8 mouse cellular contexts compared by ENCODE assay signal in the genomic region with DNA sequence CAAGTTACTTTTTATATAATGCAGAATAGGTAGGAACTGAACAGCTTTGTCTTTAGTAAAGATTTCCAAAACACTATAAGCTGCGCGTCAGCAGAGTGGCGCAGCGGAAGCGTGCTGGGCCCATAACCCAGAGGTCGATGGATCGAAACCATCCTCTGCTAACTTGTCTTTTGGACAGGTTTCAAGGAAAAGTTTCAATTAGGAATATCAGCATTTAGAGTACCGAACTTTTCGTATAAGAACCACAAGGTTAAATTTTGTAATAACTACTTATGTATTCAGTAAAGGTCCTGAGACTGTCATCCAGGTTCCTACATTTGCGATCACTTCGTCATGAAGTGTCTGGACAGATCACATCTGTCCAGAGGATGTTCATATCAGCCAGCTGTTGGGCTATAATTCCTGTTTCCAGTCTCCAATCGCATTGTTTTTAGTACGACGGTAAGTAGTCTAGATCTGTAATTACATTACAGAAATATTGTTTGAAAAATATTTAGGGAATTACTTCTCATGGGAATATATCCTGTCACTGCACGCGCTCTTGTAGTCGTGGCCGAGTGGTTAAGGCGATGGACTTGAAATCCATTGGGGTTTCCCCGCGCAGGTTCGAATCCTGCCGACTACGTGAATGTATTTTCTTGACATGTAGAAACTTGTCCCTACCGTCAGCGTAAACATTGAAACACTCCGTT. TPM values are rescaled to one million over a fixed set of nuclear protein-coding genes. Genes with fewer than 3 reads are reported as not detected.
DNase-seq lines count a peak whose midpoint lies in the region; ATAC-seq and TF ChIP-seq lines count a peak whose summit lies in the region.

No protein-coding gene starts in this region.

- H3K36me3 ChIP-seq in forebrain, embryonic 13.5 days (ENCODE audit: poor library complexity, severe bottlenecking): no peaks in the 10 kb centered on the region
- no peaks in the 10 kb centered on the region for H3K36me3 ChIP-seq in liver, embryonic 15.5 days (replicated peaks)
- no peaks in the 10 kb centered on the region for H3K36me3 ChIP-seq in neural tube, embryonic 11.5 days (ENCODE audit: control insufficient read depth, insufficient read depth, low read length)
- H3K36me3 ChIP-seq in stomach, postnatal 0 days (ENCODE audit: control insufficient read depth, insufficient read depth, low read length): no peaks in the 10 kb centered on the region

- under 1% methylated on average over 27 of the region's 27 CpGs for WGBS in forebrain, embryonic 13.5 days
- under 1% methylated on average over 27 of the region's 27 CpGs for WGBS in liver, embryonic 15.5 days (ENCODE audit: insufficient replicate concordance)
- under 1% methylated on average over 27 of the region's 27 CpGs for WGBS in neural tube, embryonic 11.5 days
- WGBS in stomach, postnatal 0 days: under 1% methylated on average over 27 of the region's 27 CpGs

- TF ChIP-seq CTCF in stomach, postnatal 0 days (IDR thresholded peaks at IDR 0.05; ENCODE audit: low read depth): no peak

- H3K27ac ChIP-seq in forebrain, embryonic 13.5 days: peak overlapping the region; percentile 66; the same call in 1 of the 2 replicates
- H3K27ac ChIP-seq in liver, embryonic 15.5 days (replicated peaks): peak overlapping the region; percentile 84
- H3K27ac ChIP-seq in neural tube, embryonic 11.5 days (ENCODE audit: low read depth, low read length): no peak overlapping the region
- H3K27ac ChIP-seq in stomach, postnatal 0 days (replicated peaks): peak overlapping the region; percentile 49

- DNase-seq in CD8-positive naive resting alpha-beta T cell, adult 2 months (ENCODE audit: low read depth in 2 of 2, low spot score in 2 of 2): peak; percentile 86 to 89
- peak; percentile 93 to 94 for DNase-seq in heart, postnatal 10 days
- DNase-seq in kidney, postnatal 4 days: peak; percentile 92 to 94
- peak; percentile 88 for DNase-seq in neural tube, embryonic 11.5 days (ENCODE audit: low spot score)
- DNase-seq in stomach, postnatal 0 days (ENCODE audit: low spot score): peak; percentile 86

- peak; percentile 50; the same call in 1 of the 2 replicates for ATAC-seq in cerebellum, adult (ENCODE audit: insufficient number of reproducible peaks, low FRiP score, low TSS enrichment)
- ATAC-seq in forebrain, embryonic 13.5 days: peak; percentile 92
- peak; percentile 81 for ATAC-seq in liver, embryonic 15.5 days (ENCODE audit: insufficient read depth)
- peak; percentile 81 for ATAC-seq in neural tube, embryonic 11.5 days (ENCODE audit: insufficient read depth, low FRiP score, low TSS enrichment)
- ATAC-seq in stomach, postnatal 0 days (ENCODE audit: low FRiP score, low TSS enrichment): peak; percentile 90

- no peaks in the 10 kb centered on the region for H3K27me3 ChIP-seq in forebrain, embryonic 13.5 days
- H3K27me3 ChIP-seq in liver, embryonic 15.5 days: no peaks in the 10 kb centered on the region
- no peaks in the 10 kb centered on the region for H3K27me3 ChIP-seq in neural tube, embryonic 11.5 days (ENCODE audit: control insufficient read depth, insufficient read depth, low read length)
- H3K27me3 ChIP-seq in stomach, postnatal 0 days (ENCODE audit: control insufficient read depth, insufficient read depth, low read length): no peaks in the 10 kb centered on the region

- intact Hi-C loops in heart, postnatal 10 days (cut with DNase I): loop anchor here (1.0 to 10.0 kb wide), 6 partner anchors 67 to 1805 kb away; a partner anchor contains a TSS

- H3K4me2 ChIP-seq in forebrain, embryonic 13.5 days: peak overlapping the region; percentile 74
- peak overlapping the region; percentile 89 for H3K4me2 ChIP-seq in liver, embryonic 15.5 days
- peak overlapping the region; percentile 84 for H3K4me2 ChIP-seq in neural tube, embryonic 11.5 days (ENCODE audit: low read depth)
- H3K4me2 ChIP-seq in stomach, postnatal 0 days (replicated peaks; ENCODE audit: low read depth): peak overlapping the region; percentile 69

- peak overlapping the region; percentile 46 for H3K9ac ChIP-seq in forebrain, embryonic 13.5 days
- H3K9ac ChIP-seq in liver, embryonic 15.5 days: peak overlapping the region; percentile 63
- no peak overlapping the region for H3K9ac ChIP-seq in neural tube, embryonic 11.5 days (ENCODE audit: low read length)
- H3K9ac ChIP-seq in stomach, postnatal 0 days (ENCODE audit: low read length): 0 out of 2 replicates have a peak overlapping the region, but pooled peaks have one; percentile 27

- peaks cover 10% of the 10 kb centered on the region; the same call in 1 of the 2 replicates for H3K4me1 ChIP-seq in forebrain, embryonic 13.5 days
- H3K4me1 ChIP-seq in liver, embryonic 15.5 days (replicated peaks): peaks cover 38% of the 10 kb centered on the region
- H3K4me1 ChIP-seq in neural tube, embryonic 11.5 days (ENCODE audit: control insufficient read depth, insufficient read depth, low read length): no peaks in the 10 kb centered on the region
- no peaks in the 10 kb centered on the region for H3K4me1 ChIP-seq in stomach, postnatal 0 days (replicated peaks; ENCODE audit: control insufficient read depth, insufficient read depth)

- H3K9me3 ChIP-seq in forebrain, embryonic 13.5 days (replicated peaks): no peaks in the 10 kb centered on the region
- no peaks in the 10 kb centered on the region for H3K9me3 ChIP-seq in liver, embryonic 15.5 days (replicated peaks)
- no peaks in the 10 kb centered on the region for H3K9me3 ChIP-seq in neural tube, embryonic 11.5 days (ENCODE audit: control insufficient read depth, low read length)
- no peaks in the 10 kb centered on the region for H3K9me3 ChIP-seq in stomach, postnatal 0 days (ENCODE audit: control insufficient read depth, low read length)

- TF ChIP-seq EP300 in stomach, postnatal 0 days (optimal IDR thresholded peaks at IDR 0.05): no peak

- peak overlapping the region; percentile 50 for H3K4me3 ChIP-seq in forebrain, embryonic 13.5 days
- H3K4me3 ChIP-seq in liver, embryonic 15.5 days (replicated peaks): peak overlapping the region; percentile 62
- peak overlapping the region; percentile 45 for H3K4me3 ChIP-seq in neural tube, embryonic 11.5 days (ENCODE audit: low read depth, low read length)
- H3K4me3 ChIP-seq in stomach, postnatal 0 days (ENCODE audit: low read depth, low read length): peak overlapping the region; percentile 54

RNA-seq across cellular contexts. Expression of a gene that starts 13.1 kb away (rescaled TPM):
- 5.2 and 6.4 TPM in 2 replicates for polyA plus RNA-seq in forebrain, embryonic 13.5 days (2015; fragmentation: Nextera tagmentation; extraction: Ambion mirVana)
- 100 to 1,000 TPM; 743 to 812 TPM for total RNA-seq in heart, postnatal 10 days (2021)
- polyA plus RNA-seq in liver, embryonic 15.5 days (2015; fragmentation: Nextera tagmentation; extraction: Ambion mirVana): 4.6 and 7.0 TPM in 2 replicates
- 3.4 and 6.8 TPM in 2 replicates for polyA plus RNA-seq in neural tube, embryonic 11.5 days (2014; fragmentation: Nextera tagmentation; extraction: Ambion mirVana)
- polyA plus RNA-seq in stomach, postnatal 0 days (2015; fragmentation: Nextera tagmentation; extraction: Ambion mirVana): 13.7 and 18.3 TPM in 2 replicates

RNA-seq across cellular contexts. Expression of a gene that starts 16.0 kb away (rescaled TPM):
- polyA plus RNA-seq in forebrain, embryonic 13.5 days (2015; fragmentation: Nextera tagmentation; extraction: Ambion mirVana): 9.5 and 10.0 TPM in 2 replicates
- 100 to 1,000 TPM; 171 to 245 TPM for total RNA-seq in heart, postnatal 10 days (2021)
- 8.3 and 9.7 TPM in 2 replicates for polyA plus RNA-seq in liver, embryonic 15.5 days (2015; fragmentation: Nextera tagmentation; extraction: Ambion mirVana)
- polyA plus RNA-seq in neural tube, embryonic 11.5 days (2014; fragmentation: Nextera tagmentation; extraction: Ambion mirVana): 1.6 and 2.1 TPM in 2 replicates
- polyA plus RNA-seq in stomach, postnatal 0 days (2015; fragmentation: Nextera tagmentation; extraction: Ambion mirVana): 4.5 and 8.9 TPM in 2 replicates

RNA-seq across cellular contexts. Expression of a gene that starts 17.5 kb away (rescaled TPM):
- polyA plus RNA-seq in forebrain, embryonic 13.5 days (2015; fragmentation: Nextera tagmentation; extraction: Ambion mirVana): 10.0 and 11.6 TPM in 2 replicates
- total RNA-seq in heart, postnatal 10 days (2021): 10 to 100 TPM; 45.9 to 66.2 TPM
- polyA plus RNA-seq in liver, embryonic 15.5 days (2015; fragmentation: Nextera tagmentation; extraction: Ambion mirVana): 9.4 and 11.7 TPM in 2 replicates
- 3.3 and 4.3 TPM in 2 replicates for polyA plus RNA-seq in neural tube, embryonic 11.5 days (2014; fragmentation: Nextera tagmentation; extraction: Ambion mirVana)
- polyA plus RNA-seq in stomach, postnatal 0 days (2015; fragmentation: Nextera tagmentation; extraction: Ambion mirVana): 2.3 and 3.4 TPM in 2 replicates

RNA-seq across cellular contexts. Expression of a gene that starts 25.4 kb away (rescaled TPM):
- polyA plus RNA-seq in forebrain, embryonic 13.5 days (2015; fragmentation: Nextera tagmentation; extraction: Ambion mirVana): 0.76 and 0.97 TPM in 2 replicates
- 10 to 100 TPM in 1 of 2 experiments, 1 to 10 TPM in 1; 9.2 to 11.2 TPM for total RNA-seq in heart, postnatal 10 days (2021)
- 1.5 and 1.6 TPM in 2 replicates for polyA plus RNA-seq in liver, embryonic 15.5 days (2015; fragmentation: Nextera tagmentation; extraction: Ambion mirVana)
- 0.82 and 1.3 TPM in 2 replicates for polyA plus RNA-seq in neural tube, embryonic 11.5 days (2014; fragmentation: Nextera tagmentation; extraction: Ambion mirVana)
- polyA plus RNA-seq in stomach, postnatal 0 days (2015; fragmentation: Nextera tagmentation; extraction: Ambion mirVana): 0.30 and 0.62 TPM in 2 replicates

RNA-seq across cellular contexts. Expression of a gene that starts 26.1 kb away (rescaled TPM):
- 1.2 and 1.3 TPM in 2 replicates for polyA plus RNA-seq in forebrain, embryonic 13.5 days (2015; fragmentation: Nextera tagmentation; extraction: Ambion mirVana)
- 10 to 100 TPM; 52.6 to 63.4 TPM for total RNA-seq in heart, postnatal 10 days (2021)
- 0.99 and 1.4 TPM in 2 replicates for polyA plus RNA-seq in liver, embryonic 15.5 days (2015; fragmentation: Nextera tagmentation; extraction: Ambion mirVana)
- 0.51 and 1.4 TPM in 2 replicates for polyA plus RNA-seq in neural tube, embryonic 11.5 days (2014; fragmentation: Nextera tagmentation; extraction: Ambion mirVana)
- 0.51 and 0.78 TPM in 2 replicates for polyA plus RNA-seq in stomach, postnatal 0 days (2015; fragmentation: Nextera tagmentation; extraction: Ambion mirVana)
